Mouse (Mus musculus): ENCODE results near the gene Gm29423. TPM values are rescaled to one million over a fixed set of nuclear protein-coding genes. Genes with fewer than 3 reads are reported as not detected.
"Not testable (repeated sequence)": the region's sequence is repeated elsewhere in the genome, so short reads cannot be mapped to it uniquely, and the experiment has no call there.

Gm29423 gene
- not detected in 2 replicates for total RNA-seq (2017)

GRCm38 (mm10) chrY:70303187-70303586, at the start of gene Gm29423, which contains the start of gene Gm29644:
Gene Gm29423, minus strand, starts transcription at chrY:70303287.
Gene Gm29644, minus strand, starts transcription at chrY:70303343.
- ATAC-seq (replicated peaks; ENCODE audit: low read depth, poor library complexity, severe bottlenecking), result not testable (repeated sequence)

- not testable (repeated sequence) for ATAC-seq (replicated peaks; ENCODE audit: low read depth, poor library complexity, severe bottlenecking)
Measured at GRCm38 (mm10) chrY:70273542-70273941, 29.5 kb downstream of the Gm29423 start, which contains the start of gene Gm21118. Gene Gm21118, minus strand, starts transcription at chrY:70273642.

Other genes with a start within 250 kb of the Gm29423 start
- not detected in 2 replicates for gene Gm21118, start 29.6 kb downstream of the Gm29423 start, total RNA-seq (2017)
- gene Gm29644, start 56 bp upstream of the Gm29423 start, total RNA-seq (2017), result not detected in 2 replicates
- not detected in 2 replicates for gene Gm20888, start 138.6 kb upstream of the Gm29423 start, total RNA-seq (2017)